Mouse (Mus musculus): ENCODE data around the gene Hist2h2ab. TPM values are rescaled to one million over a fixed set of nuclear protein-coding genes. Genes with fewer than 3 reads are reported as not detected.
A peak's percentile ranks its signal among the peaks of the same experiment; 100 is the strongest.
"Not testable (repeated sequence)": the region's sequence is repeated elsewhere in the genome, so short reads cannot be mapped to it uniquely, and the experiment has no call there.

The Hist2h2ab gene
- polyA plus RNA-seq, 1 experiment from 2014 or later: 0.71 TPM

DNA sequence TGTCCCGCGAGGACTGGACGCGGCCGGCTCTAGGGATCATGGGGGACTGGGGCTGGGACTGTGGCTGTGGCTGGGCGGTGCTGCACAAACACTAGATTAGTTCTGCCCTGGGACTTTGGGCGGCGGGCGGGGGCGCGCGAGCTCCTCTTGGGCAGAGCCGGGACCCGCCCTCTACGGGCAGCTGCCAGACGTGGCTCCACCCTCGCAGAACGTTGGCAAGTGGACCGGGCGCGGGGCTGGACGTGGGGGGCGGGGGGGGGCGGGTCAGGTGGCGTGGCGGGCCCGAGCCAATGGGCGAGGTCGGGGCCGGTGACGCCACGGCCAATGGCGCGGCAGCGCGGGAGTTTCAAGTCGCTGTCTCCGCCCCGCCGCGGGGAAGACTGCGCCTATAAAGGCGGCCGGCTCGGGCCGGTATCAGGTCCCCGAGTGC, 26.8 kb downstream of the Hist2h2ab start, which contains the start of gene Hist2h3c1:
TSS of gene Hist2h3c1 (plus strand) at position 259 of the 430 bp plus-strand sequence.
- Histone ChIP-seq H3K4me2 (ENCODE audit: low read depth, low read length, severe bottlenecking) (peak within 1 kb of the TSS; percentile 53), H3K27ac (ENCODE audit: low read depth, low read length) (peak within 1 kb of the TSS; percentile 91), H3K4me3 (ENCODE audit: low read depth, low read length) (peak within 1 kb of the TSS; percentile 44), H3K9ac (ENCODE audit: low read length) (peak within 1 kb of the TSS; percentile 67)
- H3K36me3 ChIP-seq (ENCODE audit: control insufficient read depth, insufficient read depth, low read length); H3K4me1 ChIP-seq (replicated peaks; ENCODE audit: control insufficient read depth, insufficient read depth, low read length); DNase-seq (ENCODE audit: low spot score); H3K27me3 ChIP-seq (ENCODE audit: control insufficient read depth, insufficient read depth, low read length); H3K9me3 ChIP-seq (ENCODE audit: control insufficient read depth, low read length): not testable (repeated sequence)
- 0% methylated on average over 2 of the region's 47 CpGs for WGBS
- ATAC-seq (replicated peaks; ENCODE audit: low FRiP score): peak; percentile 94

- DNase-seq (ENCODE audit: low spot score) (no peak), ATAC-seq (replicated peaks; ENCODE audit: low FRiP score) (no peak)
- Histone ChIP-seq H3K9ac (ENCODE audit: low read length) (peak overlapping the region; percentile 67), H3K36me3 (ENCODE audit: control insufficient read depth, insufficient read depth, low read length) (no peaks in the 10 kb centered on the region), H3K4me1 (replicated peaks; ENCODE audit: control insufficient read depth, insufficient read depth, low read length) (peaks cover 4% of the 10 kb centered on the region; the same call in 1 of the 2 replicates), H3K4me2 (ENCODE audit: low read depth, low read length, severe bottlenecking) (peak overlapping the region; percentile 53), H3K9me3 (ENCODE audit: control insufficient read depth, low read length) (no peaks in the 10 kb centered on the region), H3K4me3 (ENCODE audit: low read depth, low read length) (peak overlapping the region; percentile 44), H3K27me3 (ENCODE audit: control insufficient read depth, insufficient read depth, low read length) (no peaks in the 10 kb centered on the region; the same call in 1 of the 2 replicates), H3K27ac (ENCODE audit: low read depth, low read length) (peak overlapping the region; percentile 91)
- WGBS: 2% methylated on average over 11 of the region's 11 CpGs
Observed at GRCm38 (mm10) chr3:96247356-96248140, 27.9 kb downstream of the Hist2h2ab start.

GRCm38 (mm10) chr3:96248141-96249033, 28.7 kb downstream of the Hist2h2ab start:
- H3K4me2 ChIP-seq (ENCODE audit: low read depth, low read length, severe bottlenecking): peak overlapping the region; percentile 53
- H3K36me3 ChIP-seq (ENCODE audit: control insufficient read depth, insufficient read depth, low read length): no peaks in the 10 kb centered on the region
- no peaks in the 10 kb centered on the region; the same call in 1 of the 2 replicates for H3K27me3 ChIP-seq (ENCODE audit: control insufficient read depth, insufficient read depth, low read length)
- ATAC-seq (replicated peaks; ENCODE audit: low FRiP score) (no peak), DNase-seq (ENCODE audit: low spot score) (no peak)
- peak overlapping the region; percentile 91 for H3K27ac ChIP-seq (ENCODE audit: low read depth, low read length)
- H3K4me3 ChIP-seq (ENCODE audit: low read depth, low read length): peak overlapping the region; percentile 44
- peak overlapping the region; percentile 24 for H3K9ac ChIP-seq (ENCODE audit: low read length)
- no peaks in the 10 kb centered on the region for H3K9me3 ChIP-seq (ENCODE audit: control insufficient read depth, low read length)
- 57% methylated on average over 6 of the region's 6 CpGs for WGBS
- H3K4me1 ChIP-seq (replicated peaks; ENCODE audit: control insufficient read depth, insufficient read depth, low read length): peaks cover 4% of the 10 kb centered on the region; the same call in 1 of the 2 replicates

GRCm38 (mm10) chr3:96249034-96249345, 29.3 kb downstream of the Hist2h2ab start:
- Histone ChIP-seq H3K4me2 (ENCODE audit: low read depth, low read length, severe bottlenecking) (no peak overlapping the region), H3K9me3 (ENCODE audit: control insufficient read depth, low read length) (no peaks in the 10 kb centered on the region), H3K27me3 (ENCODE audit: control insufficient read depth, insufficient read depth, low read length) (no peaks in the 10 kb centered on the region; the same call in 1 of the 2 replicates), H3K4me1 (replicated peaks; ENCODE audit: control insufficient read depth, insufficient read depth, low read length) (peaks cover 4% of the 10 kb centered on the region; the same call in 1 of the 2 replicates), H3K4me3 (ENCODE audit: low read depth, low read length) (no peak overlapping the region), H3K36me3 (ENCODE audit: control insufficient read depth, insufficient read depth, low read length) (no peaks in the 10 kb centered on the region), H3K9ac (ENCODE audit: low read length) (no peak overlapping the region; the same call in 1 of the 2 replicates), H3K27ac (ENCODE audit: low read depth, low read length) (peak overlapping the region; percentile 31; the same call in 1 of the 2 replicates)
- ATAC-seq (replicated peaks; ENCODE audit: low FRiP score) (no peak), DNase-seq (ENCODE audit: low spot score) (no peak)
- 61% methylated on average over 4 of the region's 4 CpGs for WGBS

- DNase-seq (ENCODE audit: low spot score) (no peak), ATAC-seq (replicated peaks; ENCODE audit: low FRiP score) (no peak)
- no peaks in the 10 kb centered on the region; the same call in 1 of the 2 replicates for H3K27me3 ChIP-seq (ENCODE audit: control insufficient read depth, insufficient read depth, low read length)
- 69% methylated on average over 3 of the region's 3 CpGs for WGBS
- H3K4me1 ChIP-seq (replicated peaks; ENCODE audit: control insufficient read depth, insufficient read depth, low read length): no peaks in the 10 kb centered on the region; the same call in 1 of the 2 replicates
- H3K4me2 ChIP-seq (ENCODE audit: low read depth, low read length, severe bottlenecking): no peak overlapping the region
- H3K36me3 ChIP-seq (ENCODE audit: control insufficient read depth, insufficient read depth, low read length): no peaks in the 10 kb centered on the region
- no peak overlapping the region for H3K4me3 ChIP-seq (ENCODE audit: low read depth, low read length)
- no peaks in the 10 kb centered on the region for H3K9me3 ChIP-seq (ENCODE audit: control insufficient read depth, low read length)
- no peak overlapping the region for H3K9ac ChIP-seq (ENCODE audit: low read length)
- H3K27ac ChIP-seq (ENCODE audit: low read depth, low read length): no peak overlapping the region
Observed at GRCm38 (mm10) chr3:96250890-96251289, 31.2 kb downstream of the Hist2h2ab start.

- Histone ChIP-seq H3K4me1 (replicated peaks; ENCODE audit: control insufficient read depth, insufficient read depth, low read length) (no peaks in the 10 kb centered on the region; the same call in 1 of the 2 replicates), H3K9ac (ENCODE audit: low read length) (no peak overlapping the region), H3K4me3 (ENCODE audit: low read depth, low read length) (no peak overlapping the region), H3K27me3 (ENCODE audit: control insufficient read depth, insufficient read depth, low read length) (no peaks in the 10 kb centered on the region; the same call in 1 of the 2 replicates), H3K4me2 (ENCODE audit: low read depth, low read length, severe bottlenecking) (no peak overlapping the region), H3K36me3 (ENCODE audit: control insufficient read depth, insufficient read depth, low read length) (no peaks in the 10 kb centered on the region), H3K9me3 (ENCODE audit: control insufficient read depth, low read length) (no peaks in the 10 kb centered on the region), H3K27ac (ENCODE audit: low read depth, low read length) (no peak overlapping the region)
- no peak for ATAC-seq (replicated peaks; ENCODE audit: low FRiP score)
- WGBS: 89% methylated on average over 3 of the region's 3 CpGs
- no peak for DNase-seq (ENCODE audit: low spot score)
Observed at GRCm38 (mm10) chr3:96251787-96252186, 32.1 kb downstream of the Hist2h2ab start.

DNA sequence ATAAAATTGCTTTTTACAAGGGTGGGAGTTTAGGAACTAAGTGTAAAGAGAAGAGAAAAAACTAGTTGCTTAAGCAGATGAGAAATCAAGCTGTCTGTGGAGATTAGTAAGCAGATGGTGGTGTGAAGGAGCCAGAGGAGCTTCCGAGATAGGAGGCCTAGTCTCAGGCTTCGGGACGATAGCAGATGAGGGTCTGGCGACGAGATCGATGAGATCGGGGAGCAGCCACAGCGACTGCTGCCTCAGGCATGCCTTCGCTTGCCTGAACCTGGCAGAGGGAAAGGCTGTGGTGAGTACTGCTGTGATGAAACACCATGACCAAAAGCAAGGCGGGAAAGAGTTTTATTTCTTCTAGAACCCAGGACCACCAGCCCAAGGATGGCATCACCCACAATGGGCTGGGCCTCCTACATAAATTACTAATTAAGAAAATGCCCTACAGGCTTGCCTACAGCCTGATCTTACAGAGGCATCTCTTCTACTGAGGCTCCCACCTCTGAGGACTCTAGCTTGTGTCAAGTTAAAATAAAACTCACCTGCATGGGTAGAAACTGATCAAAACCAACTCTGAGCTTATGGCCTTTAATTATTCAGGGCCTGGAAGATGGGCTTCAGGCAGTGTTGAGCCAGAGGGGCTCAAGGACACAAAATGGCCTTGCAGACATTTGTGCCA, 35.2 kb downstream of the Hist2h2ab start:
- ATAC-seq (replicated peaks; ENCODE audit: low FRiP score) (no peak), DNase-seq (ENCODE audit: low spot score) (peak; percentile 60)
- WGBS: 64% methylated on average over 10 of the region's 10 CpGs
- no peak overlapping the region for H3K4me2 ChIP-seq (ENCODE audit: low read depth, low read length, severe bottlenecking)
- no peak overlapping the region for H3K9ac ChIP-seq (ENCODE audit: low read length)
- H3K27ac ChIP-seq (ENCODE audit: low read depth, low read length): no peak overlapping the region
- no peaks in the 10 kb centered on the region for H3K4me1 ChIP-seq (replicated peaks; ENCODE audit: control insufficient read depth, insufficient read depth, low read length)
- no peaks in the 10 kb centered on the region for H3K9me3 ChIP-seq (ENCODE audit: control insufficient read depth, low read length)
- no peaks in the 10 kb centered on the region for H3K27me3 ChIP-seq (ENCODE audit: control insufficient read depth, insufficient read depth, low read length)
- no peak overlapping the region for H3K4me3 ChIP-seq (ENCODE audit: low read depth, low read length)
- H3K36me3 ChIP-seq (ENCODE audit: control insufficient read depth, insufficient read depth, low read length): no peaks in the 10 kb centered on the region
